Mouse (Mus musculus) bone marrow macrophage, adult 2 months (primary cell): ENCODE results near the gene Pdlim5. TPM values are rescaled to one million over a fixed set of nuclear protein-coding genes. Genes with fewer than 3 reads are reported as not detected.

Experiments used
- H3K27ac ChIP-seq: 2 replicates; pipeline ENCODE4 v1.5.1; 2012; ENCODE audit warnings: low read depth, low read length; ENCODE audit not compliant: insufficient read depth
- H3K4me1 ChIP-seq: 2 replicates; pipeline ENCODE4 v1.6.1; 2012; ENCODE audit warnings: low read length; ENCODE audit not compliant: control insufficient read depth, insufficient read depth
- H3K4me3 ChIP-seq: 2 replicates; pipeline ENCODE4 v1.5.1; 2012; ENCODE audit warnings: mild to moderate bottlenecking, low read length, moderate library complexity; ENCODE audit not compliant: insufficient read depth
- CTCF ChIP-seq: IDR thresholded peaks from 2 replicates; pipeline ENCODE4 v1.5.1; 2012; ENCODE audit warnings: low read depth, mild to moderate bottlenecking, low read length, moderate library complexity
- POLR2A ChIP-seq: IDR thresholded peaks from 2 replicates; pipeline ENCODE4 v1.6.1; 2012; ENCODE audit warnings: mild to moderate bottlenecking, low read depth, low read length, borderline replicate concordance
- polyA plus RNA-seq: library from polyadenylated mRNA; stranded (reverse); fragments of >200 nt; gene quantifications from 2 replicates; pipeline ENCODE4 v1.2.4, GENCODE M21; 2012; ENCODE audit not compliant: missing spikeins, insufficient read depth, insufficient read length

Pdlim5 gene
- polyA plus RNA-seq, 1 experiment: 64.9 TPM

DNA sequence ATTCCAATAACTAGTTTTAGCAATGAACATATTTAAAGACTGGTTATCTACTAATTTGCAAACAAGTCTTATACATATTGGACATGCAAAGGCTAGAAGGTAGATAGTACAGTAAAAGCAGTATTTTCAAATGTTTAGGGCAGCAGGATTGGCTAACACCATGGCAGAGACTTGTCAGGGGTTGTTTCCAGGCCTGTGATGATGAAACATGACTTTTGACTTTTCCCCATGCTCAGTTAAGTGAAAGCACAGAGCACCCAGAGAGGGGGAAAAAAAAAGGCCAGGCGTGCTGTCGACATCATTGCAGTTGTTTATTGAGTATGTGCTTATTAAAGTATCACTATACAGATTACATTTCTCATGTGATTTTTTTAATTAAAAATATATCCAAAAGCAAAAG, 156.2 kb downstream of the Pdlim5 start:
- TF ChIP-seq CTCF (no peak), POLR2A (no peak)
- no peaks in the 10 kb centered on the region for H3K4me1 ChIP-seq
- no peak overlapping the region for H3K4me3 ChIP-seq
- H3K27ac ChIP-seq: no peak overlapping the region

DNA sequence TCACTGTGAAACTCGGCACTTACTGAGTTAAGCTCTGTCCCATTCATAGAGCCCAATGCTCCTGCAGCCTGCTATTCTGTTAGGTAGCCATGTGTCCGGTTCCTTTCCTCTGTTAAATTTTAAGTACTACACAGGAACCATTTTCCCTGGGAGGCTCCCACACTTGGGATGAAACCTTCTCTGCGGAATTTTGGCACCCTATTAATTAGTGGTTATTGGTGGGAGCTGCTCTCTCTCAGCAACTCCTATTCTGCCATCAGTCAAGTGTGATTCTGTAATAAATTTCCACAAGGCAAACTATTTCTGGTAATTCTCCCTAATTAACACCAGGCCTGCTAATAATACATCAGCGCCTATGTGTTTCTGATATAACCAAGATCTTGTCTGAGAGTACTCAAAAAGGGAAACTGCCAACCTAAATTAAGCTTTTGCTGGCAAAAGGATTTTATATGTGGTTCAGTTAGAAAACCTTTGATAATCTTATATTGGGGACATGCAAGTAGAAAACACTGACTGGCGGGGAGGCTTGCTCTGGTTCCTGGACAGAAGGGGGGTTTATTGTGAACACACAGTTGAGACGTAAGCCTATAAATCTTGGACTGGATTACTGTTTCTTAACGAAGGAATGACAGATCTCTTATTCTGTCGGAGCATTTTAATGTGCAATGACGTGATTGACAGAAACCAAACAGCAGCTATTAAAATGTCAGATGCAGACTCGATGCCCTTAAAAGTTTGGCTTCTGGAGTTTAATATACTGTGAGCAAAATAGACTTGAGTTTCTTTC, 157.0 kb downstream of the Pdlim5 start:
- TF ChIP-seq CTCF (no peak), POLR2A (no peak)
- H3K27ac ChIP-seq: no peak overlapping the region
- no peaks in the 10 kb centered on the region for H3K4me1 ChIP-seq
- no peak overlapping the region for H3K4me3 ChIP-seq

DNA sequence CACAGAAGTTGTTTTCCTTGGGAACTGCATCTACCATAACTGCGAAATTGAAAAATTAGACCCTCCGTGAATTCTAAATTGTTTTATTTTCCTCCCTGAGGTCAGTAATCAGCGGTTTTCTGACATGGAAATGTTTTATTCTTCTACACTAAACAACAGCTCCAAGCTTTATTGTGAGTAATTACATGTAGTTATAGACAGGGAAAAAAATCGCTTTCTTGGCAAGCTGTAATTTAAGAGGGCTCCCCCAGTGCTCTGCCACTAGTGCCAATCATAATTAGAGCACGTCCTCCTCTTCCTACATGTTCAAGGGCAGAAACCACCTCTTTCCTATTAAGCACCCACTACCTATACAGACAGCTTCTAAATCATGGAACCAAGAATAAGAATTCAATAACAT, 157.9 kb downstream of the Pdlim5 start:
- Histone ChIP-seq H3K4me1 (no peaks in the 10 kb centered on the region), H3K27ac (no peak overlapping the region), H3K4me3 (no peak overlapping the region)
- TF ChIP-seq CTCF: no peak
- no peak for TF ChIP-seq POLR2A

DNA sequence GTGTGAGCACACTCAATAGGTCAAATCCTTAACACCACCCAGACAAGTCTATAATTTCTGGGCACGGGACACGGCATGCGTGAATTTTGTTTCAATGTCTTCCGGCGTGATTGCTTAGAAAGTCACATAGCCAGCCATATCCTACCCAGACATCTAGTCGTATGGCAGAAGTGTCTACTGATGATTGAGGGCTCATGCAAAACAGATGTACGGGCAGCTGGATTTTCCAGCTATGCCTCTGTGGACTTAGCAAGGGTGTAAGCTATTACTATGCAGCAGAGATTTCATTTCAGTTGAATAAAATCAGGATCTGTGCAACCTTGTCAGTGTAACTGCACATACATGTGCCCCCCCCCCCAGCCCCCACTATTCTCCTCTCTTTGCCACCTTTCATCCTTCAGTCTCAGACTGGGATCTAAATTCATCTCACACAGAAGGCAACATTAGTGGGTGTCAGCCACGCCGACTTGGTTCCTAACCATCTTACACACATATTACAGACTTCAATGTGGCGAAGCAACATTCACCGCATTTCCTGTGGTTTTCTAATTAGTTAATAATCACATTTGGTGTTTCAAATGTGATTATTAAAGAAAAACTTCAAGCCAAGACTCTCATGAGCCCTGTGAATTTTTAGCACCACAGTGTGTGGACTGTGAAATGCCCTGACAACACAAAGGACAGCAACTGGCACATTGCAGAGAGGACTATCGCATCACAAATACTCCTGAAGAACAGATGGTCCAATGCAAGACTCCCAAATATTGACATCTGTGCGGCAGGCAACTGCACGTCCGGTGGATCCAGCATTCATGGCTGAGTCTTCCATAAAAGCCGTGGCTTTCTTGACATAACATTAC, 161.7 kb downstream of the Pdlim5 start:
- TF ChIP-seq POLR2A (no peak), CTCF (no peak)
- Histone ChIP-seq H3K4me3 (no peak overlapping the region), H3K27ac (no peak overlapping the region), H3K4me1 (no peaks in the 10 kb centered on the region)

DNA sequence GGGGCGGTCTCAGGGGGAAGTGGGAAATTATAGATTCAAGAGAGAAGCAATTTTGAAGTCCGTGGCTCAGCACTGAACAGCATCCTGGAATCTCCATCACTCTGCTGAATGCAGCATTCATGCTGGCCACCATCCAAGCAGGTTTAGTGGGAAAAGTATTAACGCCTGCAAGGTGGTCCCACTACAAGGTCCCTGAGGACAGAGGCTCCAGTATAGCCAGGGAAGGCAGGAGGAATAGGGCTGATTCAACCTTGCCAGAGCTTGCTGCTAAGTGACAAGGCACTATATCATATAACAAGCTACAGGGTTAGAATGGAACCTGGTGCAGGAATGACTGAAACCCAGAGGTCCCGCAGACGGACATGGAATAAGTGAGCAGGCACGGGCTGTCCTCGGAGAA, 166.8 kb downstream of the Pdlim5 start:
- H3K4me1 ChIP-seq: no peaks in the 10 kb centered on the region
- TF ChIP-seq CTCF (no peak), POLR2A (no peak)
- H3K27ac ChIP-seq: no peak overlapping the region
- H3K4me3 ChIP-seq: no peak overlapping the region

DNA sequence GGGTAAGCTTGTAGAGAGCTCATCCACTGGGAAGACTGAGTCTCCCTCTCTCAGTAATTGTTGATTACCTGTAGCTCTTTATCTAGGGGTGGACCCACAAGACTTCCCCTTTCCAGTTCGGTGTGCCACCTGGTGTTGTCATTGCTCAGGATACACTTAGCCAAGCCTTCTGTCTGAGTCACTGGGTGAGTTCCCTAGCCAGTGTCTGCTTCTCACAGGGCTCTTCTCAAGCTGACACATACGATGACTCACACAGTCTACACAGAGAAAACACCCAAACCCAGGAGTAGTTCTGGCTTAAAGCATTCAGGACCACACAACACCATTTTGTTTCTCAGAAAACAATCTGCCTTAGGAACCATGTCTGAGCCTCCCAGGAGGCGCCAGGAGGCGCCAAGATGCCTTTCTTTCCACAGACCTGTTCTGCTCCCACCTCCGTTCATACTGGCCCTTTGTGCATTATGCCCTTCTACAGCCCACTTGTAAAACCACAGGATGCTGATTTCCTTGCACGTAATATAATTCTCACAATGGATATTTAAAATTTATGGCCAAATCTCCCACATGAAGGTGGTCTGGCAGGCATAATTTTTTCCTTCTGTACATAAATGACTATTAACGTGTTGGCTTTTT, 172.9 kb downstream of the Pdlim5 start:
- Histone ChIP-seq H3K4me3 (no peak overlapping the region), H3K4me1 (0 out of 2 replicates have a peak, but pooled peaks cover 5% of the 10 kb centered on the region), H3K27ac (no peak overlapping the region)
- TF ChIP-seq POLR2A (no peak), CTCF (no peak)

DNA sequence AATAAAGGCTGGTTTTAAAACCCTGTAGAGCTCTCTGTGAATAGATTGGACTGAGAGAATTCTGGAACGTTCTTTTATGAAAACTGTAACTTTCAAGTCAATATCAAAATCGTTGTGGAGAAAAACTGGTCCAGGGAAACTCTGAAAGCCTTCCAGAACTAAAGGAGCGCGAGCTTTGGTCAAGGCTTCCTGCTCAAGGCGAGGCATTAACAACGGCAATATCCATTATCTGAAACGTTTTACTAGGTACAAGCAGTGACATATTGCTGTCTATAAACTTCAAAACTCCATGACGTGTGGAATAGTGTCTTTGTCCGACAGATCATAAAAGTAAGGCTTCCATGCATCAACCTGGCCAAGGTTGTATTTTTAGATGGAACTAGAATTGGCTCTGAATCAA, 175.6 kb downstream of the Pdlim5 start:
- Histone ChIP-seq H3K4me1 (0 out of 2 replicates have a peak, but pooled peaks cover 5% of the 10 kb centered on the region), H3K27ac (no peak overlapping the region), H3K4me3 (no peak overlapping the region)
- TF ChIP-seq POLR2A: no peak
- TF ChIP-seq CTCF: no peak

DNA sequence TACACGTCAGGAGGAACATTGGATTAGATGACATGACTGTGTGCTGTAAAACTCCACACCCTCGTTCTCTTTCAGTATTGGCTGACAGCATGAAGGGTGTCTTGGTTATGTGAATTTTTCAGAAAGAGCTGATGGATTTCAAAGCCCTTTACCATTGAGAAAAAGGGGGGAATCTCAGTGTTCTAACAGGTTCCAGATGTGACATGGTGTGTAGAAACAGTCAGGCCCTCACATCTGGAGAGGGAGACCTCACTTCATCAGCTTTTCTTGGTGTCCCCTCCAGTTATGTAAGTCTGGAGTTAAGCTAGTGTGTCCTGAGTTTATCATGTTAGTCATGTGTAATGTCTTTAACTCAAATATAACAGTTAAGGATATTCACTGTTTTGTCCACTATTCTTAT, 182.7 kb downstream of the Pdlim5 start:
- TF ChIP-seq CTCF (no peak), POLR2A (no peak)
- Histone ChIP-seq H3K4me1 (no peaks in the 10 kb centered on the region), H3K27ac (no peak overlapping the region), H3K4me3 (no peak overlapping the region)

DNA sequence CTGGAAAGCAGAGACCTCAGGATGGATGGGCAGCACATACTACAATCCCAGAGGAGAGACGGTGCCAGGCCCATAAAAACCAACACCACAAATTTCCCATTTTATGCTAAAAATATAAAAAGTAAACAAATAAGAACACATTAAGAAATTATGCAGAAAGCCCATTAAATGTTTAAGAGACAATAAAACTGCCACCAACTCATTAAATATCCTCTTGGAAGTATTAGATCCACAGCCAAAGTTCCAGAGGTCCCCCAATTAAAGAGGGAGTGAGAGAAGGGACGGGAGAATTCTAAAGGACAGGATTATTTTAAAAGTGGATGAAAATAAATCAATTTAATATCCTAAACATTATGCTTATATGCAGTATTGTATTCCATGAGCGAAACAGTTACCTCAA, 183.3 kb downstream of the Pdlim5 start:
- Histone ChIP-seq H3K4me3 (no peak overlapping the region), H3K27ac (no peak overlapping the region), H3K4me1 (no peaks in the 10 kb centered on the region)
- no peak for TF ChIP-seq CTCF
- no peak for TF ChIP-seq POLR2A
